Mouse (Mus musculus) 3134 (cell line): Measurements from ENCODE around the gene Neurog2.

ENCODE experiments used
- DNase-seq: peaks from one replicate; pipeline ENCODE4 v3.0.0-alpha.2; 2011; ENCODE audit warnings: low spot score; ENCODE audit not compliant: insufficient read length; ENCODE audit errors: extremely low read depth

Gene Neurog2

GRCm38 (mm10) chr3:127640762-127641700 lies 8.1 kb downstream of the Neurog2 start:
- no peak for DNase-seq

- DNase-seq: no peak
These were observed 9.3 kb downstream of the Neurog2 start for GRCm38 (mm10) chr3:127642211-127642610.

GRCm38 (mm10) chr3:127646156-127646825 lies 13.4 kb downstream of the Neurog2 start:
- DNase-seq: no peak

DNA sequence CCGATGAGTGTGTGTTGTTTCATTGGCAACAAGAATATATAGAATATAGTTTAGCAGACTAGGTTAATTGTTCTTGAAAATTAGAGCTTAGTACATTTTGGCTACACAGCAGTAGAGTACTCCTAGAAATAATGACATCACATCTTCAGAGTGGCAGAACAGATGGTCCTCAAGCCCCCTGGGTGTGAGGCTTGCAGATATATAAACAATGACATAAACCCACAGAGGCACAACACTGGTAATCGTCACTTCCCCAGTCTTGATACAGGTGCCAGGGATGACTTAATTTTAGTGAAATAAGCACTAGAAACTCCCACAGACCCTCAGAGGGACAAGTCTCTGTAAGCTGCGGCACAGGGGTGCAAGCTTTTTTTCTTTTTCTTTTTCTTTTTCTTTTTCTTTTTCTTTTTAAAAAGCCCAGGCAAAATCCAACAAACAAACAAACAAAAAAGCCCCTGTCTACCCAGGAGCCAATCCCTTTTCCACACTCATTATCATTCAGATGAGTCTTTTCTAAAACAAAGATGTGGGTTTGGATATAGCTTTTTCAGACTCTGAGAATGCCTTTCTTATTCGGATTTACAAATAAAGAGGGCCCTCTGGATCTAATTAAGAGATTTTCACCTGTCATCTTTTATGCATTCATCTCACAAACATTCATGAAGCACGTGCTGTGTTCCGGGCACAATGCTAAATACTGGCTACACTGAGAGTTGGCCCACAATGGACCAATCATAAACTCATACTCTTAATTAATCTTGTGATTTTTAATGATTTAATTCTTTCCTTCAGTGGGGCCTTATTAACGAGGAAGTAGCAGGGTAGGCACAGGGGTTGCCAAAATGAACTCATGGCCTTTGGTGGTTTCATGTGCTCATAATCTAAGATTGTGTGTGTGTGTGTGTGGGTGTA lies 19.1 kb downstream of the Neurog2 start:
- DNase-seq: no peak

DNA sequence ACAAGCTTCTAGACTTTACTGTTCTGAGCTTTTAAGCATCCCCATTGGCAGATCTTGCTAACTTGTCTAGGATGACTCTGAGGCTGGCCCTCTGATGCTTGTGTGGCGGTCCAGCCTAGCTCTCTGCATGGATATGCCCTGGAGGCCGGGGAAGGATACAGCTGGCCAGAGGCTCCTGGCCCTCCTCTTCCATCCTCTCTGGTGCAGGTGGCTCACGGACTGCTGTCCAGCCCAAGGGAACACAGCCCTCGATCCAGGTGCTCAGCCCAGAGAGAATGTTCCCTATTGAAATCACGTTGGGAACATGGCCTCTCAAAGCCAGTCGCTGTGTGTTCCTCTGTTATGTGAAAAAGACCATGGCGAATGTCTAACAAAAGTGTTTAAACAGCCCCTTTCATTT lies 27.8 kb downstream of the Neurog2 start:
- no peak for DNase-seq

DNA sequence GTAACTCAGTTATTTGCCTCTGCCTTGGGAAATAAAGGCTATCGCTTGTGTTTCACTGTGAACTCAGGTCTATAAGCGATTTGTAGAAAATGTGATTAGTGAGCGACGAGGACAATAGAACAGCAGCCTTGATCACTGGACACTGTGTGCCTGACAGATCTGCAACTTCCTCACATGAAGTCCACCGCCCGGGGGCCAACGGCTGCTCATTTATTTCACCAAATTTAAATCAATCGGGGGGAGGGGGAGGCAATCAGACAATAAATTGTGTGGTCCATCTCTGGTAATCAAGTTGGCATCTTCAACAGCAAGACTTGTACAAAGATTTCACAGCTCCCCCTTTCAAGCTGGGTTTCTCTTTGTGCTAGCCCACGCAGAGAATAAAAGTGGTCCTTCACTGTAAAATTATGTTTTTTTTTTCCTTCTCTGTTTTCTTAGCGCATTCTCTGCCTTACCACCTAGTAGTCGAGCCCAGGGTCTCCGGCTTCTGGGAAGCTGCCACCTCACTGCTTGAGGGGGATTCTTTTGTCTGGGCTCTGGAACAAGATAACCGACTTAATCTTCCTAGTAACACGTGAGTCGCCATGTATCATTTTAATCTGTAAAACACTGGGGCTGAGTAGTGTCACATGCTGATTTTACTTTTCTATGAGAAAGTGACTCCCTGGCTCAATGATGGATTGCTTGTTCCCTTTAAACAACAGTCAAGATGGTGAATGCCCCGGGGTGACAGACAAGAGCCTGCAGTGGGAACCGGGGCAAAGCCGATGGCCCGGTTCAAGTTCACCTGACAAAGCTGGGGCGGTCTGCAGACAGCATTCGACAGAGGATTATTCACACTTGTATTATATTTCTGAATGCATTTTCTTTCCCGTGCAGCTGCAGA lies 29.0 kb downstream of the Neurog2 start:
- DNase-seq: no peak

DNA sequence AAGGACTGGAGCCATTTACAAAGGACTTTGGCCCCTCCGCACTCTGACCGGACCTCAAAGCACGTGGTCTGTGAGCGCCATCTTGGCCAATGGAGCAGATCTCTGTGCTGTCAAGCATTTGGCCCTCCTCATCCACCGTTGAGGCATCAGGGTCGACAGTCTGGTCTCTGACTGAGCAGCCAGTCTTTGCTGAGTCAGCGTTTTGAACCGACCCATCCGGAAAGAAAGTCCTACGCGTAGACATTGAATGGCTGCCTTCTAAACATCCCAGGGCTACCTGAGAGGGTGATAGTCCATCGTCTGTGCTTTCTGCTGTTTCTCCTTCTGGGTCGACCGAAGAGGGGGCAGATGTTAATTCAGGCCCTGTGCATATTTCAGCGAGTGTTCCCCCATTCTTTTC lies 46.8 kb downstream of the Neurog2 start:
- DNase-seq: no peak
